Mouse (Mus musculus): ENCODE data around the gene Slc15a2.

Gene Slc15a2

DNA sequence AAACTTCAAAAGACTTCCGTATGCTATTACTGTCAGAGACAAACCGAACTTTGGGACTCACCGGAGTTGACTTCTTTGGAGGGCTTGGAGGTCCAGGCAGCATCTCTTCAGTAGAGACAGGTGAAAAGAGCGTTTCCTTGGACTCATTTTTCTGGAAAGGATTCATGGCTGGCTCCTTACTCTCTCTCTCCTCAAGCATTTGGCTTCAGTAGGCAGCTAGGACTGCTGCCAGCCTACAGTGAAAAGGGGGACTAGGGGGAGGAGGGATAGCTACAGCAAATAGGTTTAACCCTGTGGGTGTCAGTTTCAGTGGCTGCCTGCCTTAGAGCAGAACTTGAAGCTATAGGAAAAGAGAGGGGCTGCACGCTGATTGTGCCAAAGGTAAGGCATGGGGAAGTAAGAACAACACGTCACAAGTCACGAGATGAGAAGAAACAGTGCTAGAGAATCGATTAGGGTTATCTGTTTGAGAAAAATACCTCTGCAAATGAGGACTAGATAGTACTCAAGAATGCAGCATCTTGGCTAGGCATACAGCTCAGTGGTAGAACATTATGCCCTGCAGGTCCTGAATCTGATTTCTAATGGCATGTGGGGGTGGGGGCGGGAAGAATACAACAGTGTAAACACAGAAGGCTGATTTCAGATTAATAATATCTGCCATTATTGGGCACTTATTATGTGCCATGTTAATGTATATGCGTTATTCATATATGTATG lies at the start of gene Slc15a2:
TSS of gene Slc15a2 (minus strand) at position 369 of the 720 bp plus-strand sequence.
- DNase-seq, result no peak

DNA sequence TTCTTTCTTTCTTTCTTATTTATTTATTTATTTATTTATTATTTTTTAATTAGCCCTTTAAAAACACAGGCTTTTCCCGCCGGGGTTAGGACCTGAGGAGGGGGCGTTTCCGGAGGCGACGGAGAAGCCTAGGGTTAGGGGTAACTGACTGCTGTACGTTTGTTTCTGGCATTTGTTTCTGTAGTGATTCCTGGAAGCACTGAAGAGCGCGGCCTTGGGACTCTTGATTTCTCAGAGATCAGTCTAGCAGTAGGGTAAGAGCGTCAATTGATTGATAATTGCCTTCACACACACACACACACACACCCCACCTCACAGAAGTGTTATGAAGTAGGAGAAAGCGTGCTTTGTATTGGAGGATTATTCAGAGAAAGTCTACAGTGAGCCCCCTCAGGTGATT lies 44.1 kb upstream of the Slc15a2 start:
- no peak for DNase-seq

DNA sequence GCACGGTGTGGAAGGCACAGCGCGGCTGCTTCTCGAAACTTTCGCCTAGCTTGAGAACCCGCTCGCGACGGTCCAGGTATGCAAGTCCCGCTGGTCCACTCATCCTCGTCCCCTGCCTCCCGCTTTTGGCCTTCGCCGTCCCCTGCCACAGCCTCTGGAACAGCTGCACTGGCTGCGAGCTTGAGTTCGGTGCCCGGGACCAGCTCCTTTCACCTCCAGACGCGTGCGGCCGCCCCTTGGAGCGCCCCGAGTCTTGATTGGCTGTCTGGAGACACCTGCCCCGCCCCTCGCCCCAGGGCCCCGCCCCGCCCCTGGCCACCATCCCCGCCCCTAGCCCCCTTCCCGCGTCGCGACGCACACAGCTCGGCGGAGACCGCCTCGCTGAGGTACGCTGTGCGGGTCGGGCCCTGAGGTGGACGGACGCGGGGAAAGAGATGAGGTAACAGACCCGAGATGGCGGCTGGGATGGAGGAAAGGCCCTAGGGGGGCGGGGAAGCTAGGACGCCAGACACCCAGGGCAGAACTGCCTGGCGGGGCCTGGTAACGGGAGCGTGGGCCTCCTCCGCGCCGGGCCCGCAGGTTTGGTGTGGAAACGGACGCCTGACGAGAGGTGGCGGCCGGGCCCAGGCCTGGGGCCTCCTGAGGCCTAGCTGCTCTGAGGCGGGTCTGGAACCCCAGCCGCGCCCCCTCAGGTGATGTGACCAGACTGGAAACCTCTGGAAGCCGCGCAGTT lies 43.5 kb upstream of the Slc15a2 start, which contains the start of gene Iqcb1:
TSS of gene Iqcb1 (plus strand) at position 332 of the 733 bp plus-strand sequence.
- DNase-seq, result peak; percentile 85 to 86

DNA sequence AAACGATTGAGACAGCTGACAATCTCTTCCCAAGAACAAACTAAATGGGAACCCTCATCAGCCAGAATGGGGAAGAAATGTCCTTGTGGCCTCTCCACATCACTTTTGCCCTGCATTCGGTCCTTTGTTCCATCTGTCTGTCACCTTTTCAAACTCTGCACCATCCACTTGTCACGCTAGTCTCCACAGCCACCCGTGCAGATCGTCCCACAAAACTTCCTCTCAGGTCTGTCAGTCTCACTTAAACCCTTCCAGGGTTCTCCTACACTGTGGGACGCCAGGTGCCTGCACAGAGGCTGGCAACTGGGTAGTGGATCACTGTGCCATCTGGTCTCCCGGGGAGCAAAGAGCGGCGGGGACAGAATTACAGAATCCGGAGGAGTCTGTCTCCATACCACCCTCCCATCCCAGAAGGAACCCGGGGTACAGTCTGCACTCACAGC lies 42.9 kb upstream of the Slc15a2 start:
- DNase-seq, result peak in 1 of 2 experiments; percentile 37

DNA sequence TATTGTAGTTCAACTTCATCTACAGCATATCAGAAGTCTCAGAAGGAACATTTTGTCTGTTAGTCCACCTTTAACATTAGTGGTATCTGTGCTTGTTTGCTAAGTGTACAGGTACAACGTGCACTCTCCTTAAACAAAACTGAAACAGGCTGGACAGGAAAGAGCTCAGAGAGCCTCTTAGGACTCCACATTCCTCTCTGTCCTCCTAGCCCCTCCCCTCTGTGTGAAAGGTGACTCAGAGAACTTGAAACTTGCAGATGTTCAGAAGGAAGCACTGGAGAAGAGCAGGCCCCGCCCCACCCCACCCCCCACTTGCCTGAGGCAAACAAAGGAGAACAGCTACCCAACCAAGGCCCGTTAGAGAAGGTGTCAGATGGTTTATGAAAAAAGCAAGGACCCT lies 36.7 kb upstream of the Slc15a2 start:
- DNase-seq, result peak; percentile 58 to 65

DNA sequence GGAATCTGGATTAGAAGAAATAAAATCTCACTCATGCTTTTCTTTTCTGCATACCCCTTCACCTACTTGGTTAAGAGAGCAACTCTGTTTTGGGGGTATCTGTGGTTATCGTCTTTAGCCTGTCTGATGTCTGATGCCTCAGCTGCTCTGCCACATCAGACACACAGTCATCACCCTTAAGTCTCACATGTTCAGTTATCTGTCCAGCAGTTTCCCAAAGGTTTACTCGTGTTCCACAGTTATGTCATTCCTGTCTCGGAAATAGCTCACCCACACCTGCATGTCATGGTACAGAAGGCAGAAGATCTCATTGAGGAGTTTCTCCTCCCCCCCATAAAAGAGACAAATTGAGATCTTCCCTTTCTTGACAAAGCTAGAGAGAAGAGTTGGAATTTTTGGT lies 36.0 kb upstream of the Slc15a2 start:
- DNase-seq, result no peak

DNA sequence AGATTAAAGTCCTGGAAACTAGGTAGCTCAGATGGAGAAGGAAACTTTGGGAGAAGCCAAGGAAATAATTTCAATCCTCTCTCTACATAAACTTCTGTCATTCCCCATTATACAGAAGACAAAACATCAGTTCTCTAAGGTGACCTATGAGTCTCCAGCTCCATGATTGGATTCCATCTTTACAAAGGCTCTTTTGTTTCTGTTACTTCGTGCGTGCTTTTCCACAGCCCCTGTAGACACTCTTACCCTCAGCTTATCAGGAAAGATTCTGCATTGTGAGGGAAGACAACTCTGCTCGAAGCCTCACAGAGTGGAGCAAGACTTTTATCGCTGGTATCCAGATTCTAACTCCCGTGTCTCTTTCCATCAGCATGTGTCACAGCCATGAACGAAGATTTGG lies 35.3 kb upstream of the Slc15a2 start:
- DNase-seq, result no peak

DNA sequence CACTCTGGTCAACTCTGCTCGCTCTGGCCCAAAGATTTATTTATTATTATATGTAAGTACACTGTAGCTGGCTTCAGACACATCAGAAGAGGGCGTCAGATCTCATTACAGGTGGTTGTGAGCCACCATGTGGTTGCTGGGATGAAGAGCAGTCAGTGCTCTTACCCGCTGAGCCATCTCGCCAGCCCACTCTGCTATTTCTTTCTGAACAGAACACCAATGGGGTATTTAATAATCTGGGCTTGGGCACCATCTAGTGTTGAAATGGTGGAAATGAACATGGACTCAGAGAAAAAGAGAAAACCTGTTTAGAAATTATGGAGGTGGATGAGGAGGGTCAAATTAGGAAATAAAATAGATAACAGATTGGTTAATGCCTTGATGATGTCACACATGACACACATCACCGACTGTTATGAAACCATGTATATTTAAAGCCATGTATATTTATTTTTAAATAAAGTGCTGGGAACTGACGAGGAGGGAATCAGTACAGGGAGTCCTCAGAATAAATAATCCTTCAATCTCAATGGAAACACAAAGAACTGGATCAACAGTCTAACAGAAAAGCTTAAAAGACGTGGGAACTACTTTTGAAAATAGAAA lies 32.7 kb upstream of the Slc15a2 start:
- peak; percentile 78 to 83 for DNase-seq

DNA sequence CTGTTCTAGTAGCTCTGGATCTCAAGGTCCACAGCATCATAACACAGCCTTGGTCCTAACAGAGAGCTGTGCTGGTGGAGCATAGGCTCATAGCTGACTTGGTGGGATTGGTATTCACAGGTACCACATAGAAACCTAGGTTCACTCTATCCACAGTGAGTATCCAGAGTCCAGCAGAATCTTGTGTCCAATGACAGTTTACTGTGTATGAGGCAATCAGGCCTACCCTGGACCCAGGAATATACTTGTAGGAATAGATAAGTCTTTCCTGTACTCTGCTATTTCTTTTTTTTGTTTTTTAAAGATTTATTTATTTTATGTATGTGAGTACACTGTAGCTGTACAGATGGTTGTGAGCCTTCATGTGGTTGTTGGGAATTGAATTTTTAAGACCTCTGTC lies 32.2 kb upstream of the Slc15a2 start:
- no peak for DNase-seq

DNA sequence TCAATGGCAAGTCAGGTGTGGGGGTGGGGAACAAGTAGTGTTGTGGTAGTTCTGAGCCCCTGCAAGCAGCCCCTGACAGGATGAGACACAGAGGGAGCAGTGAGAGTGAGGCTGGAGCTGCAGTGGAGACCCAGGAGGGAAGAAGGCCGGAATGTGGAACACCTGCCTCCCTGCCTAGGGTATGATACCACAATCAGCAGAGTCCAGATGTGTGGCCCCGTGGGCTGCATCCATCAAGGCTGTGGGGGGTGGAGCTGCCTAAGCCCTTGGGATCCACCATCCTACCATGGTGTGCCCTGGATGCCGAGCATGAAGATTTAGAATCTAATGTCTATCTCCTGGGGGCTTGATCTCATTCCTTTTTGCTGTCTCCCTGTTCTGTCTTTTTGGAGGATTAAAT lies 28.9 kb upstream of the Slc15a2 start:
- DNase-seq, result no peak

DNA sequence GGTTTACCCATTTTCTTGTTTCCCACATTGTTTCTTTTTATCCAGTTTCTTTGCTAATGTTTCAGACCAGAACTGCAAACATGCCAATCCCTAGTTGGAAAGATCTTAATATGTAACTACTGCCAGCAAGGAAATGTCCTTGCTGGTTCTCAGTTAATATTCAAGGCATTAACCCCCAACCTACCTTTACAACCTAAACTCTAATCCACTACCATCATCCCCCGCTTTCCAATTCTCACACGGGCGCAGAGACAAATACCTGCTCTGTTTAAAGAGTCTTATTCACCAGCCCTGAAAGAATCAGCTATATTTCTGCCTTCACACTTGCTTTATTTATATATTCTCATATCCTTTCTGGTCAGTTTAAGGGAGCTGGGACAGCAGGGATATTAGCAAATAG lies 23.9 kb upstream of the Slc15a2 start:
- DNase-seq, result no peak

DNA sequence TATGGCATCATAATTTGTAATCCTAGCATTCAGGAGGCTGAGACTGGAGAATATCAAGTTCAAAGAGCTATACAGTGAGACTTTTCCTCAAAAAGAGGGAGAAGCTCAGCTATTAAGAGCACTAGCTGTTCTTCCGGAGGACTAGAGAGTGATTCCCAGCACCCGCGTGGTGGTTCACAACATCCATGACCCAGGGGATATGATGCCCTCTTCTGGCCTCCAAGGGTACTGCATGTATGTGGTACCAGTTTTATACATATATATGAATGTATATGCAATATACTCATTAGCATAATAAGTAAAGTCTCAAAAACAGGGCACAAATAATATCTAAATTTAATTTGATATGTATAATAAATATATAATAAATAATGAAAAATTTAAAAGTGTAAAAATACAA lies 17.6 kb upstream of the Slc15a2 start:
- peak; percentile 50 to 56 for DNase-seq

DNA sequence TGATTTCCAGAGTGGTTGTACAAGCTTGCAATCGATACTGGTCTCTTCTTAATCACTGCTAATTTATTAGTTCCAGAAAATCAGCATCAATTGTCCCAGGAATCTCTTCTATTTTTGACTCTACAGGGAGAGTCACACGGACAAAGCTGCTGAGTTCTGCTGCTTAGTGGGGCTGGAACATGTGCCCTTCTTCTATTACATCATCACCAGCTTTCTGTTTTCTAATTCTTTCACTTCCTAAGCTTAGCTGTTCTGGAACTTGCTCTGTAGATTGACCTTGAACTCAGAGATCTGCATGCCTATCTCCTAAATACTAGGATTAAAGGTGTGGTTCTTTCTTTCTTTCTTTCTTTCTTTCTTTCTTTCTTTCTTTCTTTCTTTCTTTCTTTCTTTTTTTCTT lies 13.6 kb upstream of the Slc15a2 start:
- DNase-seq, result no peak

DNA sequence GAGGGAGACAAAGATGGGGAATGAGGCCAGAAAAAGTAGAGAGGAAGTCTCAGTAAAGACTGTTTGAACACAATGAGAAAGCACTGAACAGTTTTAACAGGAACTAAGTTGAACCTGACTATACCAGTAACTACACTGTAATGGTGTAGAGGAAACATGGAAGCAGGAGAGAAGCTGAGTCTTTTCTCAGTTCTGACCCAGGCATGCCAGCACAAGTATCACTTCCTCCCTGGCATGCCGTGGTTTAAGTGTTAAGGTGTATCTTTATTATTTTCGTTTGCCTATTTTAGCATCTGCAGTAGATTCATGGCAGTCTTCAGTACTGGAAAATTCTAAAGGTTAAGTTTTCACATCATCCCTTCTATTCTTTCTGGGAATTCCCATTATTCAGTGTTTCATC lies 10.2 kb upstream of the Slc15a2 start:
- DNase-seq, result no peak

DNA sequence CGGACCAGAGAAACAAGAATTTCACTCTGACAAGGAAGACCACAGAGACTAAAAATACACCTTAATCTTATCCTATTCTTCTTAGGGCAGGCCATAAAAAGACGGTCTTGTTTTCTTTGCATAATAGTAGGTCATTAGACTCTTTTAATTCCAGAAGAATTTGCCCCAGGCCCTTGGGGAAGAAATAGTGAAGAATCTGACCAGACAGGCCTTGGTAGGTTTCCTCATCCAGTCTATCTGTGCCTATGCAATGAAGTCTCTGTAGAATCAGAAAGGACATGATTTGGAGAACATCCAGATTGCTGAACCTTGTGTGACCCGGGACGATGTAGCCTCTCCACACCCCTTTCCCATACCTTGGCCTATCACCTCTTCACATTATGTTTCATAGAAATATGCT lies 5.4 kb upstream of the Slc15a2 start:
- no peak for DNase-seq

DNA sequence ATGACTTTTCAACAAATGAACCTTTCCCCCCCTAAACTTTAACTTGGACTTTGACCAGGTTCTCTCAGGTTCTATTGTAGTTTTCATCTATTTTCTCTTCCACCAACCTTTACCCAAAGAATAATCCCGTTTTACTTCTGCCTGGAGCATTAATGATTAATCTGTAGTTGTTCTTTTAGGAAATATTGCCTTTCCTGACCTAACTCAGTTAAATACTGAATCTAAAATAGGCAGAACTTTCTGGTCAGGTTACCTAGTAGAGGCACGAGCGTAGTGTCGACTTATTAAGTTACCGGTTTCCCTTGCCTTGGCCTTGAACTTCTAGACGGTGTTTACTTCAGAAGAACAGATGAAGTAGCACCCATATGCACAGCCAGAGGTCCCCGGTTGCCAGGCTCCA lies 1.7 kb upstream of the Slc15a2 start:
- no peak for DNase-seq

DNA sequence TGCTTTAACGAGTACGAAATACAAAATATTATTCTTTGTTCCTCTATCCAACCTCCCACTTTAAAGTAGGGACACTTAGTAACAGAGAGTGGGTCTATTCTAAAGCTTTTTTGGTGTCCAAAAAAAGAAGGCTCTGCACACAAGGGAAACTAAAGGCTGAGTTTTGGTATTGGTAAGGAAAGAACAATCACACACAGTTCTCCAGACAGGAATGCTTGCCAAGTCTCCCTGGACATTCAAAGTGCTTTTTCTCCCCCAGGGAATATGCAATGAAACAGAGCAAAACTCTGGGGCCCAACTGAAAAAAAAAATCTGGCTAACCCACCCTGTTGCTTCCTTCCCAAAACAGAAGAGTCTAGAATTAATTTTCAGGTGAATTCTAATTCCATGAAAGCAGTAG lies 616 bp downstream of the Slc15a2 start:
- no peak for DNase-seq

DNA sequence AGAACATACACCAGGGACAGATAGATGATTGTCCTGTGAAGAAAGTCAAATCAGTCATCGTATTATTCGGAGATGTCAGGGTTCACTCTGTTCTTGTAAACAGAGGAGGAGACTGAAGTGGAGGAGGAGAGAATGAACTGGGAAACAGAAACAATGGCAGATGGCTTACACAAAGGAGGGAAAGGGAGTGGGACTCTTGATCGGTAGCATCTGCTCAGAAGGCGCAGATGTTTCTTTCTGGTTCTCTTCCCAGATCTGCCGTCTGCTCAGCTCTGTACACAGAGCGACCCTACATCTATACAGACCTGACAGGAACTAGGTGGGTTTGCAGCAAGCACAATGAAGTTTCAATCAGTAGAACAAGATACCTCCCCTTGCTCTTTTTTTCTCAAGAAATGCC lies 9.1 kb downstream of the Slc15a2 start:
- no peak for DNase-seq

DNA sequence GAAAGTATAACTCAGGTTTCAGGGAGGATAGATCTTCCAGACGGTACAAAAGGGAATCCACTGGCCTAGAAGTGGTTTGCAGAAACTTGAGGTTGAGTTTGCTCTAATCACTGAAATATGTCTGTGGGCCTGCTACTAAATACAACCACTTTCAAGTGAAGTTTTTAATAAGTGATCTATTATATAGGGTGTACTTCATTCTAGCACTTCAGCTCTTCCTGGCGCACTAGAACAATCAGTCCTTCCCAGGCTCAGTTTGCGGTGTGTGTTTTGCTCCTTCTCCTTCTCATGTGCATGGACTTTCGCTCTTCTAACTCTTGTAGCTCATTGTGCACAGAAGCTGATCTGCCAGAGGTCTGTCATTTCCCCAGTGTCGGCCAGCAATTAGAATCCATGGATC lies 11.8 kb downstream of the Slc15a2 start:
- no peak for DNase-seq

DNA sequence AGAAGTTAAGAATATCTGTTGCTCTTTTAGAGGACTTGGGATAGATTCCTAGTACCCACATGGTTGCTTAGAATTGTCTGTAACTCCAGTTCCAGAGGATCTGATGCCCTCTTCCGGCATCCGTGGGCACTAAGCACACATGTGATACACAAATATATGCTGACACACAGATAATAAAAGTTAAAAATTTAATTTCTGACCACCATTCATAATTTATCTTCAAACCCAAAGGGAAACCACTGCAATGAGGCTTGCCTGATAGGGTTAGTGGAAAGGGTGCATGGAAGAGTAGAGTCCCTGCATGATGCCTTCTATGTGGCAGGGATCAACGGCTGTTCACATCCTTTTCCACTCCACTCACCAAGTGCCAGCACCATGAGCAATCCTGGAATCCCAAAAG lies 13.1 kb downstream of the Slc15a2 start:
- no peak for DNase-seq

DNA sequence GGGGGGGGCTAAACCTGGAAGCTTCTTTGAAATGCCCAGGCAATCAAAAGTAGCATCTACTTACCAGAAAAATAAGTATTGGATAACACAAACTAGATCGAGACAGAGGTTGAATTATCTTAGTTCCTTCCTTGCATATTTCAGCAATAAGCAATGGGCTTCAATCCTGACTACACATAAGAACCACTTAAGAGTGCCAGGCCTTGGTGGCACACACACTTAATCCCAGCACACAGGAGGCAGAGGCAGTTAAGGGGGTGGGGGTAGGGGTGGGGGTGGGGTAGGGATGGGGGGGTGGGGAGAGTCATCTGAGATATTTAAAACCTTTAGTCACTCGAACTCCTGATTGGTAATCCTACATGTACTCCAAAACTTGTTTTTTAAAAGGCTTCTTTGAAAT lies 13.5 kb downstream of the Slc15a2 start:
- DNase-seq, result no peak

DNA sequence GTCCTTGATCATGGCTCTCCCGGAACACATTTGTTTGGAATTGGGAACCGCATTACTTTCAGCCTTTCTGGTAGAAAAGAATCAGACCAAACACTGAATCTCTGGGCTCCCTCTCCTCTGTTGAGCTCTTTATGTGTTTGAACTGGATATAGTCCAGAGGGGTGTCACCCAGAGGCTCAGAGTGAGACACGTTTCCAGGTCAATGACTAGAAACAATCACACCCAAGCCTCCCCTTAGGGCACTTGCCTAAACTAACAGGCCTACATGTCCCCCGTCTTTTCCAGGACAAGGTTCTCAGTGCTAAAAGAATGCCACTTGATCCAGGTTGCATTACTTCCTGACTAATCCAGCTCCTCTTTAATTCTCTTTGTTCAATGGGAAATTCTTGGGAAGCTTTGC lies 13.9 kb downstream of the Slc15a2 start:
- DNase-seq, result no peak

DNA sequence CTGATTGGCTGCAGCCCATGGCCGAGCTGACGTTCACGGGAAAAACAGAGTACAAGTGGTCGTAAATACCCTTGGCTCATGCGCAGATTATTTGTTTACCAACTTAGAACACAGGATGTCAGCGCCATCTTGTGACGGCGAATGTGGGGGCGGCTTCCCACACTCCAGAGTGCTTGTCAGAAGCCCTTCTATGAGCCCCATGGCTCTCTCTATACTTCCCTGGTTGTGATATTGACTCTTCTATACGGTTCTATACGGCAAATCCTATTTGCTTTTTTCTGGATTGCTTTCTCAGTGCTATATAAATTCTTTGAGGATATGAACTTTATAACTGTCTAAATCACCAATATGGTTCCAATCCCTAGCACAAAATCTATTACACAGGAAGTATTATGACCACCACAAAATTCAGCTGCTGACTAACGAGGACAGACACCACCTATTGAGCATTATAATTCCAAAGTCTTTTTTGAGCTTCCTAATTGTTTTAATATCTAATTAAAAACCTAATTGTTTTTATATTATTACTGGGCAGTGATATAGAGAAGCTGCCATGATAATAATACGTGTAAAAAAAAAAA lies 14.5 kb downstream of the Slc15a2 start:
- DNase-seq, result peak; percentile 28 to 39

DNA sequence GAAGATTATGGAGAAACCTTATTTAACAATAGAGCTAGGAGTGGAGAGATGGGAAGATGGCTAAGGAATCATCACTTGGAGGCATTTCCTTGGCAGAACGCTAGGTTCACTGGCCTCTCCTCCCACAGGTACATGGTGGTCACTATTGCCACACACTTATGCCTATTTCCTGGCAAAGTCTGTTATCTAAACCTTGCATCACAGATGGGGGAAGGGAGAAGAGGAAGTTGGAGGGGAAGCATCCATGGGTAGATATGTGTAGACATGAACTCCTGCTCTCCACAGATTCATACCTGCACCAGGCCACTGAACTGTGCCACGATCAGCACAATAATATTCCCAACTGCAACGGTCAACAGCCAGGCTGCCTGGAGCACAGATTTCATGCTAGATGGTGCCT lies 32.8 kb downstream of the Slc15a2 start:
- DNase-seq, result no peak
